Mouse (Mus musculus): ENCODE data around the gene Epha2.

Epha2 gene

DNA sequence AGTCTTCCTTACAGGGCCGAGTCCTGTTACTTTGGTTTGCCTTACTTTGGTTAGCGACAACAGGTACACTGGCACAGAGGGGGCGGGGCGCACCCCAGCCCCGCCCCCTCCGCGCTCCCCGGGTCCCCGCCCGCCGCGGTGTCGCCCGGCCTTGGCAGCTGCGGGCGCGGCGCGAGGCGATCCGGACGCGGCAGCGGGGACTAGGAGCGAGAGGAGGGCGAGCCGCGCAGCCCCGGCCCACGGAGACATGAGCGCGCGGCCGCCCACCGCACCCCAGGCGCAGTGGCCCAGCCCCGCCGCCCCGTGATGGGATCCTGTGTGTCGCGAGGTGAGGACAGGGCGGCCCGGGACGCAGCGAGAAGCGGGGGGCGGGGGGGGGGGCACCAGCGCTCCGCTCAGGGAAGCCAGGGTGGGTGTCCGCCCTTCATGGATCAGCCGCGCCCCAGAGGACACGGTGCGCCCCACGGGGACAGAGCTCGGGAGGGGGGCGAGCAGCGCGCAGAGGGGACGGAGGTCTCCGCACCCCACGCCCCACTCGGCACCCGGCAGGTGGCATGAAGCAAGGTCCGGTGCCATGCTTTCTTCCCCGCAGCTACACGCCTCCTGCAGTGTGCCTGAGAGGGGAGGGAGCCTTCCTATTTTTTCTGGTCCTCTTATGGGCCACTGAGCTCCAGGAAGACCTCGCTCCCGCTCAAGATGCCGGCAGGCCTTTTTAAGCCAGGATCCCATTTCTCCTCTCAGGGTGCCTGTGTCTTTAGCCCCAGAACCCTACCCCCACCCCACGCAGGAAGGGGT lies 67.2 kb downstream of the Epha2 start, which contains the start of gene Fam131c:
Gene Fam131c (plus strand): TSS at position 224 of the 795 bp plus-strand sequence.
- DNase-seq (ENCODE audit: low read depth, low spot score): no peak

DNA sequence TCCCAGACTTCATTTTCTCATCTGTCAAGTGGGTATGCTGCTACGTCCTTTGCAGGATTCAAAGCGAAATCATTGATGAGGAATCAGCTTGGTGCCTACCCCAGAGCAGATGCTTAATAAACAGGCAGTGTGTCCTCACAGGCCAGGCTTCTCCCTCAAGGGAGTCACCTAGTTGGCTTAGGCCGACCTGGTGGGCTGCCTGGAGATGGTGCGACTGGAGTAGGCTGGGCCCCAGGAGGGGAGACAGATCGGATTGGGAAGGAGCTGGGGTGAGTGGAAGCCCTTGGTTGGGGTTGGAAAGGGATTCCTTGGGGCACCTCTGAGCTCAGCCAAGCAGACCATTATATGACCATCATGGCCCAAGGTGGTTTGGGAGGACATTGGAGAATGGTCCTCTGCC lies 71.4 kb downstream of the Epha2 start:
- no peak for DNase-seq (ENCODE audit: low read depth, low spot score)
